Mouse (Mus musculus) CH12.LX (cell line): Measurements from ENCODE around the gene Flywch2.

Experiments used
- EP300 ChIP-seq: IDR thresholded peaks from 2 replicates; pipeline ENCODE4 v1.6.1; 2011; ENCODE audit warnings: low read length, improper control_type of control experiment
- JUN ChIP-seq: IDR thresholded peaks from 2 replicates; pipeline ENCODE4 v1.6.1; 2011; ENCODE audit warnings: low read depth, mild to moderate bottlenecking, low read length, improper control_type of control experiment, moderate library complexity; ENCODE audit not compliant: insufficient read depth
- MAFK ChIP-seq: IDR thresholded peaks from 2 replicates; pipeline ENCODE4 v1.6.1; 2011; ENCODE audit warnings: low read length, improper control_type of control experiment; ENCODE audit not compliant: insufficient replicate concordance
- POLR2A ChIP-seq: IDR thresholded peaks from 2 replicates; pipeline ENCODE4 v1.6.1; 2011; ENCODE audit warnings: low read depth, mild to moderate bottlenecking, improper control_type of control experiment, low read length
- TCF12 ChIP-seq: IDR thresholded peaks from 2 replicates; pipeline ENCODE4 v1.6.1; 2014; ENCODE audit warnings: low read depth, mild to moderate bottlenecking, inconsistent platforms, low read length, improper control_type of control experiment

DNA sequence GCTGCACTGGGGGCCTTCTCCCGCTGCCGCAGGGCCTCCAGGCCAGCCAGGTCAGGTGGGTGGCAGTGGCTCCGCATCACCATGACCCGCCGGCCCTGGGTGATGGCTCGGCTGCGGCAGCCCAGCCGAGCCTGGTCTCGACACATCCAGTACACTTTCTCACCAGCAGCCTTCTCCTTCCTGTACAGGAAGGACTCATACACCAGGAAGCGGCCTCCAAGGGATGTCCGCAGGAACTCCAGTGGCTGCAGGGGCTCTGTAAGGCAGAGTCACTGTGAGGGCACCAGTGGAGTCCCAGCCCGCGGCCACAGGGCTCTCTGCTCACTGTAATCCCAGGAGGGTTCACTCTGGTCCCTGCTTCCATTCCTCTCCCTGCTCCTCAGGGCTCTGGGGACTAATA, 30.2 kb downstream of the Flywch2 start:
- TF ChIP-seq POLR2A, result no peak
- TF ChIP-seq MAFK, result no peak
- no peak for TF ChIP-seq JUN
- no peak for TF ChIP-seq TCF12
- TF ChIP-seq EP300, result no peak
